Mouse (Mus musculus) erythroblast, embryonic 14.5 days (primary cell): ENCODE data around the gene Wbp2nl.

ENCODE experiments used
- GATA1 ChIP-seq: IDR thresholded peaks from 2 replicates; pipeline ENCODE4 v1.6.1; 2012; ENCODE audit warnings: low read length, inconsistent platforms, mixed read lengths
- TAL1 ChIP-seq: IDR thresholded peaks from 3 replicates; pipeline ENCODE4 v1.6.1; 2012; ENCODE audit warnings: low read length, inconsistent platforms, mixed read lengths

- no peak for TF ChIP-seq TAL1
- TF ChIP-seq GATA1, result no peak
Observed at GRCm38 (mm10) chr15:82255248-82255647, 43.5 kb upstream of the Wbp2nl start.
